Mouse (Mus musculus): ENCODE data around the gene Tmed6.

DNA sequence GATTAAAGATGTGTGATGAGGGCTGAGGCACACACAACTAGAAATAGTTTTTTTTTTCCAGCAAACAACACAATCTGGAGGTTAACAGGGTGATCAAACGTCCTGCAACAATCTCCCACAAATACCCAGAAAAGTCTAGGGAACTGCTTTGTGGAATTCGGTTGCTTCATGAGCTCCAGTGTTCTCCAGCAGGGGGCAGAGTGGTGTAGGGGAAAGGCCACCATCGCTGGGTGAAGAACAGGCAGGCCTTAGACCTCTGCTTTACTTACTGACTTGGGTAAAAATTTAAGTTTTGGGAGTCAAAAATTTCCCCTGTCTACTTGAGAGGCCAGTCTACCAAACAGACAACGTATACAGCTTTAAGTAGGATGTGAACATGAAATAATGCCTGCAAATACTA, 39.1 kb upstream of the Tmed6 start:
- TF ChIP-seq CTCF (conservative IDR thresholded peaks at IDR 0.05; ENCODE audit: insufficient read depth, insufficient read length, low read depth, low read length) (peak; percentile 91), POLR2A (IDR thresholded peaks at IDR 0.05; ENCODE audit: low read depth, low read length) (no peak)
